In genomic region chr11:34348287-34348918, GRCm38 (mm10) we compare ENCODE assay signal across 8 mouse cellular contexts. TPM values are rescaled to one million over a fixed set of nuclear protein-coding genes. Genes with fewer than 3 reads are reported as not detected.
DNase-seq lines count a peak whose midpoint lies in the region; ATAC-seq and TF ChIP-seq lines count a peak whose summit lies in the region.

No protein-coding gene starts in this region.

- H3K9me3 ChIP-seq in kidney, embryonic 14.5 days (ENCODE audit: control insufficient read depth, low read length) = no peaks in the 10 kb centered on the region
- H3K9me3 ChIP-seq in neural tube, embryonic 14.5 days (ENCODE audit: control insufficient read depth, low read length) = no peaks in the 10 kb centered on the region

- TF ChIP-seq CTCF in brain, embryonic 14.5 days (IDR thresholded peaks at IDR 0.05; ENCODE audit: borderline replicate concordance, extremely low read depth, insufficient read depth, insufficient read length) = no peak
- TF ChIP-seq CTCF in thymus, adult 2 months (IDR thresholded peaks at IDR 0.05; ENCODE audit: borderline replicate concordance, control insufficient read depth, extremely low read depth, insufficient read depth, low read length, poor library complexity) = no peak

- no peaks in the 10 kb centered on the region for H3K36me3 ChIP-seq in kidney, embryonic 14.5 days (ENCODE audit: control insufficient read depth, insufficient read depth, low read length)
- H3K36me3 ChIP-seq in neural tube, embryonic 14.5 days (ENCODE audit: control insufficient read depth, insufficient read depth, low read length) = no peaks in the 10 kb centered on the region
- no peaks in the 10 kb centered on the region for H3K36me3 ChIP-seq in thymus, adult 2 months (ENCODE audit: control insufficient read depth, insufficient read depth, low read length)

- no peak for TF ChIP-seq POLR2A in brain, embryonic 14.5 days (IDR thresholded peaks at IDR 0.05; ENCODE audit: borderline replicate concordance, extremely low read depth, insufficient read depth, insufficient read length, poor library complexity, severe bottlenecking)
- TF ChIP-seq POLR2A in thymus, adult 2 months (IDR thresholded peaks at IDR 0.05; ENCODE audit: control insufficient read depth, extremely low read depth, insufficient read depth, low read length, poor library complexity) = no peak

- no peak overlapping the region for H3K4me3 ChIP-seq in kidney, embryonic 14.5 days (ENCODE audit: low read length)
- H3K4me3 ChIP-seq in neural tube, embryonic 14.5 days (ENCODE audit: low read depth, low read length) = no peak overlapping the region
- no peak overlapping the region for H3K4me3 ChIP-seq in thymus, adult 2 months (ENCODE audit: control insufficient read depth, insufficient read depth, low read length)

- H3K9ac ChIP-seq in kidney, embryonic 14.5 days (ENCODE audit: low read depth, low read length) = no peak overlapping the region
- H3K9ac ChIP-seq in neural tube, embryonic 14.5 days (replicated peaks; ENCODE audit: low read depth, low read length) = no peak overlapping the region

- no peak for ATAC-seq in kidney, embryonic 14.5 days (ENCODE audit: low FRiP score, low TSS enrichment)
- ATAC-seq in neural tube, embryonic 14.5 days (ENCODE audit: low read depth) = peak; percentile 38; the same call in 1 of the 2 replicates

- 79% methylated on average over 4 of the region's 4 CpGs for whole genome bisulfite sequencing in kidney, embryonic 14.5 days
- 34% methylated on average over 4 of the region's 4 CpGs for WGBS in neural tube, embryonic 14.5 days
- WGBS in thymus, adult 2 months = 92% methylated on average over 4 of the region's 4 CpGs

- no peaks in the 10 kb centered on the region for H3K27me3 ChIP-seq in kidney, embryonic 14.5 days (ENCODE audit: control insufficient read depth, insufficient read depth, low read length)
- no peaks in the 10 kb centered on the region for H3K27me3 ChIP-seq in neural tube, embryonic 14.5 days (ENCODE audit: control insufficient read depth, insufficient read depth, low read length)
- no peaks in the 10 kb centered on the region for H3K27me3 ChIP-seq in thymus, adult 2 months (ENCODE audit: control insufficient read depth, insufficient read depth, low read length)

- H3K4me2 ChIP-seq in kidney, embryonic 14.5 days (replicated peaks; ENCODE audit: low read depth, low read length) = no peak overlapping the region
- no peak overlapping the region for H3K4me2 ChIP-seq in neural tube, embryonic 14.5 days (ENCODE audit: low read depth, low read length)

- peaks cover 3% of the 10 kb centered on the region; the same call in 1 of the 2 replicates for H3K4me1 ChIP-seq in kidney, embryonic 14.5 days (ENCODE audit: control insufficient read depth, insufficient read depth, low read length)
- H3K4me1 ChIP-seq in neural tube, embryonic 14.5 days (ENCODE audit: control insufficient read depth, insufficient read depth, low read length) = peaks cover 13% of the 10 kb centered on the region; the same call in 1 of the 2 replicates
- no peaks in the 10 kb centered on the region for H3K4me1 ChIP-seq in thymus, adult 2 months (replicated peaks; ENCODE audit: control insufficient read depth, insufficient read depth, low read length)

- no peak overlapping the region for H3K27ac ChIP-seq in kidney, embryonic 14.5 days (ENCODE audit: low read depth, low read length)
- H3K27ac ChIP-seq in neural tube, embryonic 14.5 days (ENCODE audit: low read depth, low read length) = no peak overlapping the region
- H3K27ac ChIP-seq in thymus, adult 2 months (ENCODE audit: control insufficient read depth, insufficient read depth, low read length) = no peak overlapping the region

- peak; percentile 15 for DNase-seq in kidney, adult 9 months
- DNase-seq in brain, embryonic 14.5 days (ENCODE audit: low read depth) = peak; percentile 93
- DNase-seq in frontal cortex, postnatal 10 days (ENCODE audit: low spot score in 2 of 2) = peak; percentile 64 to 66
- DNase-seq in layer of hippocampus, postnatal 14 days (ENCODE audit: low spot score in 2 of 2) = peak; percentile 66 to 69
- DNase-seq in thymus, adult 2 months = no peak
- no peak for DNase-seq in thymus, adult 18-20 months

RNA-seq across cellular contexts. Expression of gene Fam196b, which starts 33.8 kb away (rescaled TPM):
- polyA plus RNA-seq in kidney, embryonic 14.5 days (2014; fragmentation: Nextera tagmentation; extraction: Ambion mirVana) = 0.24 and 0.46 TPM in 2 replicates
- 6.5 and 9.5 TPM in 2 replicates for polyA plus RNA-seq in brain, embryonic 14.5 days (2012; rRNA removed)
- under 1 TPM; 0.60 to 0.74 TPM for total RNA-seq in layer of hippocampus, postnatal 14 days (2021)
- polyA plus RNA-seq in neural tube, embryonic 14.5 days (2014; fragmentation: Nextera tagmentation; extraction: Ambion mirVana) = 2.0 and 4.6 TPM in 2 replicates
- polyA plus RNA-seq in thymus, adult 2 months (2012; rRNA removed) = 0.05 and 0.07 TPM in 2 replicates

Comparison
In these comparisons a context has a peak if more than half of its experiments do, and no peak if none do; other contexts are left out.
1. DNase-seq: peak in kidney, adult 9 months (single experiment), brain, embryonic 14.5 days (single experiment), frontal cortex, postnatal 10 days (2 of 2) and layer of hippocampus, postnatal 14 days (2 of 2); none in thymus, adult 2 months (single experiment) and thymus, adult 18-20 months (0 of 2).